Mouse (Mus musculus): ENCODE results near the gene Olfr1360.

Gene Olfr1360

GRCm38 (mm10) chr13:21642418-21642817, 34.8 kb downstream of the Olfr1360 start, which contains the start of gene Olfr11:
Gene Olfr11, minus strand, starts transcription at chr13:21642518.
- no peak for DNase-seq (ENCODE audit: low spot score)
